ENCODE assay signal across 7 mouse cellular contexts in the genomic region with DNA sequence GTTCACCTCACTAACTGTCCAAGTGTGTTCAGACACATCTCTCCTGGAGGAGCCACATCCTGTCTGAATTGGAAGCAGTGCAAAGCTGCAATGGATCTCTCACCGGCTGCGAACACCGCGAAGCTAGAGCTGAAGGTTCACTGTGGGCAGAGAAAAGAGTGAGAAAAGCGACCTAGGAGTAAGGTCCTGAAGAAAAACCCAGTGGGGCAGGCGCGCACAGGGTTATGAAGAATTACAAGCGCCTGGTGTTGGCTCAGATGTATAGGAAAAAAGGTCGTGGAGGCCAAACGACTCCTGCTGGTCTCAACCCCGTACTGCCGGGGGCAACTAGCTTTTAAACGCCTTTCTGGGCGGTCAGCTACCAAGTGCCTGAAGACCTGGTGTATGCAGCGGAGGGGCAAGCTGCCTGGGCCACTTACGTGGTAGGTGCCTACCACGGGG. TPM values are rescaled to one million over a fixed set of nuclear protein-coding genes. Genes with fewer than 3 reads are reported as not detected.
DNase-seq lines count a peak whose midpoint lies in the region; ATAC-seq and TF ChIP-seq lines count a peak whose summit lies in the region.

No protein-coding gene starts in this region.

- TF ChIP-seq POLR2A in small intestine, adult 2 months (IDR thresholded peaks at IDR 0.05; ENCODE audit: low read depth, low read length) = no peak

- H3K9ac ChIP-seq in lung, embryonic 14.5 days = peak overlapping the region; percentile 99
- H3K9ac ChIP-seq in embryonic facial prominence, embryonic 14.5 days (ENCODE audit: low read depth, low read length) = peak overlapping the region; percentile 97

- H3K4me1 ChIP-seq in lung, embryonic 14.5 days (ENCODE audit: insufficient read depth) = peaks cover 24% of the 10 kb centered on the region
- H3K4me1 ChIP-seq in embryonic facial prominence, embryonic 14.5 days (ENCODE audit: control insufficient read depth, insufficient read depth, low read length) = peaks cover 23% of the 10 kb centered on the region
- H3K4me1 ChIP-seq in small intestine, adult 2 months (ENCODE audit: control insufficient read depth, insufficient read depth, insufficient read length, low read length) = peaks cover 4% of the 10 kb centered on the region; the same call in 1 of the 2 replicates

- H3K27me3 ChIP-seq in lung, embryonic 14.5 days (ENCODE audit: insufficient read depth, low read length) = peaks cover 54% of the 10 kb centered on the region
- H3K27me3 ChIP-seq in embryonic facial prominence, embryonic 14.5 days (replicated peaks; ENCODE audit: control insufficient read depth, insufficient read depth, low read length) = peaks cover 60% of the 10 kb centered on the region
- peaks cover 64% of the 10 kb centered on the region for H3K27me3 ChIP-seq in small intestine, adult 2 months (ENCODE audit: control insufficient read depth, insufficient read depth, low read length)

- peak; percentile 63 for TF ChIP-seq CTCF in lung, embryonic 14.5 days (IDR thresholded peaks at IDR 0.05; ENCODE audit: low read depth)
- TF ChIP-seq CTCF in small intestine, adult 2 months (IDR thresholded peaks at IDR 0.05; ENCODE audit: extremely low read depth, insufficient read length, insufficient replicate concordance, low read depth, low read length) = 0 out of 2 replicates have a peak, but pooled peaks have one; percentile 21

- DNase-seq in lung, embryonic 14.5 days = peak; percentile 82
- DNase-seq in lung, postnatal 36 days = no peak
- no peak for DNase-seq in embryonic facial prominence, embryonic 14.5 days (ENCODE audit: low spot score)
- DNase-seq in kidney, postnatal 10 days = peak; percentile 66
- DNase-seq in frontal cortex, postnatal 36 days (ENCODE audit: low spot score in 2 of 2) = no peak
- no peak for DNase-seq in right cerebral cortex, postnatal 10 days (ENCODE audit: low spot score in 2 of 2)

- peak overlapping the region; percentile 80 for H3K4me3 ChIP-seq in lung, embryonic 14.5 days (ENCODE audit: low read depth, low read length)
- peak overlapping the region; percentile 70 for H3K4me3 ChIP-seq in embryonic facial prominence, embryonic 14.5 days (ENCODE audit: low read depth, low read length)
- peak overlapping the region; percentile 40 for H3K4me3 ChIP-seq in small intestine, adult 2 months (ENCODE audit: low read depth, low read length)

- no peak for ATAC-seq in lung, embryonic 14.5 days (ENCODE audit: insufficient read depth)
- no peak for ATAC-seq in embryonic facial prominence, embryonic 14.5 days (ENCODE audit: low read depth)

- WGBS in lung, embryonic 14.5 days = 2% methylated on average over 17 of the region's 17 CpGs
- 5% methylated on average over 17 of the region's 17 CpGs for WGBS in embryonic facial prominence, embryonic 14.5 days
- WGBS in small intestine, adult 2 months = 18% methylated on average over 17 of the region's 17 CpGs

- H3K4me2 ChIP-seq in lung, embryonic 14.5 days = peak overlapping the region; percentile 93
- peak overlapping the region; percentile 72 for H3K4me2 ChIP-seq in embryonic facial prominence, embryonic 14.5 days (ENCODE audit: low read depth, low read length)

- no peaks in the 10 kb centered on the region for H3K9me3 ChIP-seq in lung, embryonic 14.5 days (ENCODE audit: low read depth, low read length)
- H3K9me3 ChIP-seq in embryonic facial prominence, embryonic 14.5 days (ENCODE audit: control insufficient read depth, low read length) = no peaks in the 10 kb centered on the region

- H3K36me3 ChIP-seq in lung, embryonic 14.5 days (ENCODE audit: insufficient read depth) = peaks cover 22% of the 10 kb centered on the region
- no peaks in the 10 kb centered on the region for H3K36me3 ChIP-seq in embryonic facial prominence, embryonic 14.5 days (ENCODE audit: control insufficient read depth, insufficient read depth, low read length)
- H3K36me3 ChIP-seq in small intestine, adult 2 months (ENCODE audit: control insufficient read depth, insufficient read depth, low read length) = no peaks in the 10 kb centered on the region

- peak overlapping the region; percentile 99 for H3K27ac ChIP-seq in lung, embryonic 14.5 days (ENCODE audit: low read depth)
- peak overlapping the region; percentile 94 for H3K27ac ChIP-seq in embryonic facial prominence, embryonic 14.5 days (replicated peaks; ENCODE audit: low read depth, low read length)
- peak overlapping the region; percentile 46 for H3K27ac ChIP-seq in small intestine, adult 2 months (ENCODE audit: insufficient read depth, low read depth, low read length)

RNA-seq across cellular contexts. Expression of gene Tbx2, which starts 1.4 kb away (rescaled TPM):
- 61.4 and 67.5 TPM in 2 replicates for polyA plus RNA-seq in lung, embryonic 14.5 days (2014; fragmentation: Nextera tagmentation; extraction: Ambion mirVana)
- 6.3 and 6.5 TPM in 2 replicates for polyA plus RNA-seq in embryonic facial prominence, embryonic 14.5 days (2014; fragmentation: Nextera tagmentation; extraction: Ambion mirVana)
- 10.2 and 19.7 TPM in 2 replicates for polyA plus RNA-seq in small intestine, adult 2 months (2012; rRNA removed)

RNA-seq across cellular contexts. Expression of gene Gm11444, which starts 19.2 kb away (rescaled TPM):
- not detected in 2 replicates for polyA plus RNA-seq in lung, embryonic 14.5 days (2014; fragmentation: Nextera tagmentation; extraction: Ambion mirVana)
- not detected in 2 replicates for polyA plus RNA-seq in embryonic facial prominence, embryonic 14.5 days (2014; fragmentation: Nextera tagmentation; extraction: Ambion mirVana)
- polyA plus RNA-seq in small intestine, adult 2 months (2012; rRNA removed) = not detected in 2 replicates

RNA-seq across cellular contexts. Expression of gene Tbx4, which starts 55.3 kb away (rescaled TPM):
- polyA plus RNA-seq in lung, embryonic 14.5 days (2014; fragmentation: Nextera tagmentation; extraction: Ambion mirVana) = 67.9 and 73.4 TPM in 2 replicates
- 0.85 and 1.4 TPM in 2 replicates for polyA plus RNA-seq in embryonic facial prominence, embryonic 14.5 days (2014; fragmentation: Nextera tagmentation; extraction: Ambion mirVana)
- 0.23 and 0.34 TPM in 2 replicates for polyA plus RNA-seq in small intestine, adult 2 months (2012; rRNA removed)

Comparison
In these comparisons a context has a peak if more than half of its experiments do, and no peak if none do; other contexts are left out.
1. DNase-seq: peak in lung, embryonic 14.5 days (single experiment) and kidney, postnatal 10 days (single experiment); none in lung, postnatal 36 days (single experiment), embryonic facial prominence, embryonic 14.5 days (single experiment), frontal cortex, postnatal 36 days (0 of 2) and right cerebral cortex, postnatal 10 days (0 of 2).
2. H3K27ac ChIP-seq: peak in every context shown above with its lines; median percentile 99 in lung, embryonic 14.5 days; 94 in embryonic facial prominence, embryonic 14.5 days; 46 in small intestine, adult 2 months.
3. RNA of gene Tbx4, which starts 55.3 kb away (polyA plus RNA-seq): 67.9 to 73.4 TPM in lung, embryonic 14.5 days; 0.85 to 1.4 TPM in embryonic facial prominence, embryonic 14.5 days and 0.23 to 0.34 TPM in small intestine, adult 2 months; every median in the first group is over 10 times any median in the second.
4. Peak in every context shown above with its lines, with median percentiles within 50 percentile points of each other: H3K4me3 ChIP-seq.